Mouse (Mus musculus) E14TG2a.4 (cell line): ENCODE measurements at regions not wholly inside any gene's neighbourhood (a gene's known extent, or its start where the extent isn't known, plus 50 kb on each side); places are given as distances from the start of the nearest gene placed in this dataset.

ENCODE experiments used
- H3K27me3 ChIP-seq: 2 replicates; pipeline ENCODE4 v1.6.1; 2014; ENCODE audit warnings: low read length, control low read depth; ENCODE audit not compliant: insufficient read depth
- H3K36me3 ChIP-seq: 2 replicates; pipeline ENCODE4 v1.6.1; 2014; ENCODE audit warnings: low read length, control low read depth; ENCODE audit not compliant: insufficient read depth
- H3K4me1 ChIP-seq: replicated peaks from 2 replicates; pipeline ENCODE4 v1.6.1; 2014; ENCODE audit warnings: low read depth, low read length, control low read depth
- H3K4me3 ChIP-seq: replicated peaks from 2 replicates; pipeline ENCODE4 v1.5.1; 2014; ENCODE audit warnings: mild to moderate bottlenecking, low read length
- H3K9me3 ChIP-seq: 2 replicates; pipeline ENCODE4 v1.6.1; 2014; ENCODE audit warnings: low read length, control low read depth
- CTCF ChIP-seq: conservative IDR thresholded peaks from 2 replicates; pipeline ENCODE4 v1.5.1; 2014; ENCODE audit warnings: low read length
- NANOG ChIP-seq: IDR thresholded peaks from 2 replicates; pipeline ENCODE4 v1.6.1; 2014; ENCODE audit warnings: borderline replicate concordance, low read length, mixed read lengths
- POU5F1 ChIP-seq: IDR thresholded peaks from 2 replicates; pipeline ENCODE4 v1.6.1; 2014; ENCODE audit warnings: low read length, borderline replicate concordance

DNA sequence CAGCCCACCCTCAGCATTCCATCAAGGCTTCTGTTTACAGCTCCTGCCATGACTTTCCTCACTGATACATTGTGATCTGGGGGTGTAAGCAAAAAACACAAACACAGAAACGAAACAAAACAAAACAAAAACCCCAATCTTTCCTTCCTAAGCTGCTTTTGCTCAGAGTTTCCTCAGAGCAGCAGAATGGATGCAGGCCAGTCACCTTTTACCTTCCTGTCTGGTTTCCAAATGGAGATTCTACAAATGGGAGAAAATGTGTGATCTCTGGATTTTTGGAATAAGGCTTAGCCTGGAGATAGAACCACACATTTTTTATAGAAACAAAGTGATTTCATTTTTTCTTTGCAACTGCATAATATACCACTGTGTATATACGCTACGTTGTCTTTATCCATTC lies 204.8 kb downstream of the Plk2 start:
- H3K4me1 ChIP-seq = no peaks in the 10 kb centered on the region
- H3K36me3 ChIP-seq = no peaks in the 10 kb centered on the region
- no peak overlapping the region for H3K4me3 ChIP-seq
- H3K9me3 ChIP-seq = no peaks in the 10 kb centered on the region
- no peaks in the 10 kb centered on the region for H3K27me3 ChIP-seq
- TF ChIP-seq NANOG (no peak), CTCF (no peak), POU5F1 (no peak)

DNA sequence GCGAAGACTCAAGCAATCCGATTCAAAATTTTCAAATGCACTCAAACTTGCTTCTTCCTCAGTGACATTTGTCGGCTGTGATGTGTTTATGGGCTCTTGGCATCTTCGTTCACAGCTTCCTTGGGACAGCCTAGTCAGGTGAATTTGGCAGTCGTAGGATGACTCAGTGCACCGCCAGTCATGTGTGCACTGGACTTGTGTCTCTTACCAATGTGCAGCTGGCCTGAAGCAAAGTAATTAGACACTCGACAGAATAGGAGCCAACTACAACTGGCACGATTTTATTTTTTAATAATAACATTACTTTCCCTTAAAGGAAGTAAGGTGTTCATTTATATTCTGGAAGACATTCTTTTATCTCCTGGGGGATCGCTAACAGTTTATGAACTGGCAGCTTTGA lies 205.5 kb downstream of the Plk2 start:
- H3K36me3 ChIP-seq = no peaks in the 10 kb centered on the region
- H3K4me1 ChIP-seq = no peaks in the 10 kb centered on the region
- no peak for TF ChIP-seq CTCF
- TF ChIP-seq NANOG = no peak
- no peak for TF ChIP-seq POU5F1
- H3K4me3 ChIP-seq = no peak overlapping the region
- H3K27me3 ChIP-seq = no peaks in the 10 kb centered on the region
- H3K9me3 ChIP-seq = no peaks in the 10 kb centered on the region

DNA sequence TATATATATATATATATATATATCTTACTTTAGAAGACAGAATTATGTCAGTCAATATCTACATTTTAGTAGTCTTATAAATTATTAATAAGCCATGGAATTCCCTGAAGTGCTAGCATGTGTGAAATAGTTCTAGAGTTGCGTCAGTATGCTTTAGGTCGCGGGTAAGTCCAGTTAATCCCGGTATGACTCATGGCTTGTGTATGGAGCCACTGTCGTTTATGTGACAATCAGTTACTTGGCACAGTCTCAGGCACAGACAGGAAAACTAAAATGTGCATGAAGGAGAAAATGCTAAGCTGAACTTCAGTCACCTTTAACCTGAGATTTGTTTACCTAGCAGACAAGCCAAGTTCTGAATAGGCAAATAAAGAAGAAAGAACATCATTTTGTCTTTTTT lies 206.5 kb downstream of the Plk2 start:
- Histone ChIP-seq H3K27me3 (no peaks in the 10 kb centered on the region), H3K36me3 (no peaks in the 10 kb centered on the region), H3K9me3 (no peaks in the 10 kb centered on the region), H3K4me3 (no peak overlapping the region), H3K4me1 (no peaks in the 10 kb centered on the region)
- no peak for TF ChIP-seq NANOG
- TF ChIP-seq POU5F1 = no peak

DNA sequence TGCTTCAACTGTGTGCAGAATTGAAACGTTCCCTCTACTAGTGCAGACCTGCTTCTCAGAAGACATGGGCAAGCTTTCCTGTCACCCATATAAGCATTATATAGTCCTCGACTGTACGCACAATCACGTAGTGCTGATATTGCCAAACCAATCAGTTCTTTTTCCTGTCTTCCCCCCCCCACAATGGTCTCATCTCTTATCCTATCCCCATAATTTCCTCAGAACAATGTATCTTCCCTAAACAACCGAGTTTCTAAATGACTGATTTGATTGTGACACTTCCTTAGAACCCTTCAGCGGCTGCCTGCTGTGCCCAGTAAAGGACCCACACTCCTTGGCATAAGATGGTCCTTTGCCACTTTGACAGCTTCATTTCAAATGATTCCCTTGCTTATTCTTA lies 207.0 kb downstream of the Plk2 start:
- H3K9me3 ChIP-seq = no peaks in the 10 kb centered on the region

DNA sequence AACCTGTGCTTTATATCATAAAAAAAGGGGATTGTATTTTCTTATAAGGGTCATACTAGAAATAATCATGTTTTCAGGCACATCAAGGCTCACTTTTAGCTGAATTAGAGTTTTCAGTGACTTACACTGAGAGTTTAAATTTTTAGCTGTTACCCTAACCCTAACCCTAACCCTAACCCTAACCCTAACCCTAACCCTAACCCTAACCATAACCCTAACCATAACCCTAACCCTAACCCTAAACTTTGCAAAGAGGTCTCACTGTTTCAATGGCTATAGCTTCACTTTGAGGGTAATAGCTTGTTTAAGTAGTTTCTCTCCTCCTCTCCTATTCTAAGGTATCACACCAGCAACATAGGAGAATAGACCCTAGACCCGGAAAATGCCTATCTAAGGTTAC lies 208.0 kb downstream of the Plk2 start:
- TF ChIP-seq POU5F1 (no peak), CTCF (no peak), NANOG (no peak)
- Histone ChIP-seq H3K36me3 (no peaks in the 10 kb centered on the region), H3K9me3 (no peaks in the 10 kb centered on the region), H3K4me3 (no peak overlapping the region), H3K4me1 (no peaks in the 10 kb centered on the region), H3K27me3 (no peaks in the 10 kb centered on the region)

More for the DNA sequence above, 207.0 kb downstream of the Plk2 start:
- Histone ChIP-seq H3K36me3 (no peaks in the 10 kb centered on the region), H3K4me3 (no peak overlapping the region), H3K27me3 (no peaks in the 10 kb centered on the region), H3K4me1 (no peaks in the 10 kb centered on the region)
- TF ChIP-seq CTCF (no peak), POU5F1 (no peak), NANOG (no peak)

DNA sequence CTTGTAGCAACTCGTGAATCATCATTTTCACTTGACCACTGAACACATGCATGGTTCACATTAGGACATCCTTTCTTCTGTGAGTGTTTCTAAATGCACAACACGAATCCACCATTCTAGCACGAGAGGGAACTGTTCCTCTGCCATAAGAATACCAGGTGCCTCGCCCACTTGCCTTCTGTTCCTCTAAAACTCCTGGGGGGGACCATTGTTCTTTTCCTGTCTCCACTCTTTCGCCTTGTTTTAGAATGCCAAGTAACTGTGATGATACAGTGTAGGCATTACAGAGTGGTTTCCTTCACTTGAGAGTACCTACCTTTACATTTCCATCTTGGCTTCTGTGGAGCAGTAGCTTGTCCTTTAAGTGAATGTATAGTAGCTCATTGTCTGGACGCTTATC lies 224.2 kb downstream of the Plk2 start:
- no peaks in the 10 kb centered on the region for H3K4me1 ChIP-seq
- no peaks in the 10 kb centered on the region for H3K9me3 ChIP-seq
- TF ChIP-seq NANOG (no peak), POU5F1 (no peak), CTCF (no peak)
- H3K36me3 ChIP-seq = no peaks in the 10 kb centered on the region
- H3K4me3 ChIP-seq = no peak overlapping the region
- H3K27me3 ChIP-seq = no peaks in the 10 kb centered on the region

DNA sequence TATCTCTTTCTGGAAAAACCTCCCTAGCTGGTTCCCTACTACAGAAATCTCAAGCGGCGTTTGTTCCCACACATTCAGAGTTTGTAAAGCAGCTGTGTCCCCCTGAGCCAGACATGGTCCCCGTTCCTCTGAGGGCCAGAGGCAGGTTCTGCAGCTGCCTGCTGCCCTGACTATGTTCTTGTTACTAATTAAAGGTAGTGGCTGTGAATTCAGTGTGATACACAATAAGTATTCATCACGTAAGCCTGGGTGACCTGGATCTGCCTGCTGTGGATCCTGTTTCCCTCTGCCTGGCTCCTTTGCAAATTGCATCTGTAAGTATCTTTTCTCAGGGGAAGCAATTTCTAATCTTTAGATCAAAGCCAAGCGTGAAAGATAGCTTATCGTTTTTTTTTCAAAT lies 232.3 kb downstream of the Plk2 start:
- no peak for TF ChIP-seq CTCF
- TF ChIP-seq NANOG = no peak
- no peak for TF ChIP-seq POU5F1
- Histone ChIP-seq H3K4me1 (no peaks in the 10 kb centered on the region), H3K36me3 (no peaks in the 10 kb centered on the region), H3K27me3 (no peaks in the 10 kb centered on the region), H3K4me3 (no peak overlapping the region), H3K9me3 (no peaks in the 10 kb centered on the region)

DNA sequence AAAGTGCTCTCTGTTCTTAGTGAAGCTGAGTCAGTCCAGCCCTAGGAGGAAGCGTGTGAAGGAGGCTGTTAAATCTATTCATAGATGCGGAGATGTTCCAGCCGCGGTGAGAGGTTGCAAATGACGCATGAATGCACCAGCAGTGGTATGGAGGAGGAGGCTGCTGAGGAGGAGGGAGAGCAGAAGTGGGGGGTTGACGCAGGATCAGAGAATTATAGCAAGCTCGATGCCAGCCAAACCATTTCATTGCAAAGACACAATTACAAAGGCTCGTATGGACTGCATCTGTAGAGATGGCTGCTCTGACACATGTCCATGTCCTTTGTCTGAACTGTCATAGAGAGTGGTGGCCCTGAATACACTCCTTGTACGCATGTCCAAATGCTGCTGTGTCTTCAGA lies 232.9 kb downstream of the Plk2 start:
- H3K4me3 ChIP-seq = no peak overlapping the region
- no peaks in the 10 kb centered on the region for H3K4me1 ChIP-seq
- no peaks in the 10 kb centered on the region for H3K36me3 ChIP-seq

DNA sequence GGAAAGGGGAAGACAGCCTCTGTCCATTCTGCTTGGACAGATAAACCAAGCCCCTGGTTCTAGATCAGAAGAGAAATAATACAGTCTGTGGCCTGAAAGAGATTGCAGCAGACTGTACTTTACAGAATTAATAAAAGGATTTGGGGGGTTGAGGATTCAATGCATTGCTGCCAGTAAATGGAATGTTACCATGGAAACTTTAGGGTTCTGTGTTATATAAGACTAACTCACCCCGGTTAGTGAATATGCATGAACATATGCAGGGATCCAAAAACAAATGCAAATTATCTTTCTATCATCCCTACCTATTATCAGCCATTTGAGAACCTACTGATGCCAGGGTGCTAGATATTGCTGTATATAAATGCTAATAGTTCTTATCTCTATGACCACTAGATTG lies 233.4 kb downstream of the Plk2 start:
- no peak for TF ChIP-seq NANOG
- TF ChIP-seq CTCF = no peak
- TF ChIP-seq POU5F1 = no peak
- no peak overlapping the region for H3K4me3 ChIP-seq
- no peaks in the 10 kb centered on the region for H3K36me3 ChIP-seq
- no peaks in the 10 kb centered on the region for H3K4me1 ChIP-seq
- no peaks in the 10 kb centered on the region for H3K27me3 ChIP-seq
- no peaks in the 10 kb centered on the region for H3K9me3 ChIP-seq

More for the DNA sequence above, 232.9 kb downstream of the Plk2 start:
- no peaks in the 10 kb centered on the region for H3K27me3 ChIP-seq
- H3K9me3 ChIP-seq = no peaks in the 10 kb centered on the region
- TF ChIP-seq POU5F1 (no peak), NANOG (no peak), CTCF (no peak)

DNA sequence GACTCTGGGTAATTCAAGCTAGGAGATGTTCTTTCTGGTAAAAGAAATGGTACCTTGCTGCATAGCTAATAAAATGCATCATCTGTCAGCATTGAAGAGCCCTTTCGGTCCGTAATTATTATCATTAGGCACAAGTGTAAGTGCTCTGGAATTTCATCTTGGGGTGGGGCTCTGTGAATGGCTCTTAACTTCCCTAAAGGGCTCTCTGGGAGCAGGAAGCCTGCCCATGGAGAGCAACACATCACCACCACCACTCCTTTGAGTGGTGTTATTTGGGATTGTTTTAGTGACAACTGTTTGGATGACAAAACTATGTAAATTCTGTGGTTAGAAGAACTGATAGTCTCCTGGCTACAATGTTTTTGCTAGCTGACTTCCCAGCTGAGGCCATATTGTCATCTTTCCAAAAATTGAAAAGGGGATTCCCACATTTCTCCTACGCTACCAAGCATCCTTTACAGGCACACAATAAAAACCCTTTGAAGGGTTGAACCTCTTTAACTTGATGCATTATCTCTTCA lies 238.5 kb downstream of the Plk2 start:
- Histone ChIP-seq H3K4me3 (no peak overlapping the region), H3K36me3 (no peaks in the 10 kb centered on the region), H3K4me1 (no peaks in the 10 kb centered on the region), H3K27me3 (no peaks in the 10 kb centered on the region), H3K9me3 (no peaks in the 10 kb centered on the region)
- no peak for TF ChIP-seq POU5F1
- no peak for TF ChIP-seq NANOG
- no peak for TF ChIP-seq CTCF
